Mouse (Mus musculus) intestine, embryonic 16.5 days (tissue): ENCODE data around the gene Gpr1. TPM values are rescaled to one million over a fixed set of nuclear protein-coding genes. Genes with fewer than 3 reads are reported as not detected.

Experiments used
- microRNA-seq: library from miRNA; unstranded; fragments of <30 nt; microRNA quantifications from one replicate; pipeline ENCODE4, GENCODE M21; 2016
- polyA plus RNA-seq: library from polyadenylated mRNA; unstranded; fragments of >200 nt; fragmentation: Nextera tagmentation; extraction: Ambion mirVana; gene quantifications from 2 replicates; pipeline ENCODE4 v1.2.1, GENCODE M21; 2015

Gene Gpr1
- polyA plus RNA-seq, 1 experiment from 2014 or later: not detected

Small RNA genes within 50 kb of the gene (microRNA-seq; reads per million reads assigned to microRNA genes)
- not detected for gene Gm24557
- gene Gm27512: not detected

Other genes with a start within 250 kb of the Gpr1 start
- gene Ino80d, start 99.9 kb downstream of the Gpr1 start, polyA plus RNA-seq: 7.6 and 8.7 TPM in 2 replicates
- gene Eef1b2, start 37.7 kb downstream of the Gpr1 start, polyA plus RNA-seq: 486 and 518 TPM in 2 replicates
- 202 TPM in 2 replicates for gene Ndufs1, start 37.7 kb downstream of the Gpr1 start, polyA plus RNA-seq
- gene Zdbf2, start 58.7 kb upstream of the Gpr1 start, polyA plus RNA-seq: 3.0 and 3.4 TPM in 2 replicates
- 0.78 and 0.91 TPM in 2 replicates for gene Adam23, start 231.3 kb upstream of the Gpr1 start, polyA plus RNA-seq